Mouse (Mus musculus): ENCODE data around the gene Gm49361. TPM values are rescaled to one million over a fixed set of nuclear protein-coding genes. Genes with fewer than 3 reads are reported as not detected.

The Gm49361 gene
- total and polyA plus RNA-seq, 3 experiments = not detected

DNA sequence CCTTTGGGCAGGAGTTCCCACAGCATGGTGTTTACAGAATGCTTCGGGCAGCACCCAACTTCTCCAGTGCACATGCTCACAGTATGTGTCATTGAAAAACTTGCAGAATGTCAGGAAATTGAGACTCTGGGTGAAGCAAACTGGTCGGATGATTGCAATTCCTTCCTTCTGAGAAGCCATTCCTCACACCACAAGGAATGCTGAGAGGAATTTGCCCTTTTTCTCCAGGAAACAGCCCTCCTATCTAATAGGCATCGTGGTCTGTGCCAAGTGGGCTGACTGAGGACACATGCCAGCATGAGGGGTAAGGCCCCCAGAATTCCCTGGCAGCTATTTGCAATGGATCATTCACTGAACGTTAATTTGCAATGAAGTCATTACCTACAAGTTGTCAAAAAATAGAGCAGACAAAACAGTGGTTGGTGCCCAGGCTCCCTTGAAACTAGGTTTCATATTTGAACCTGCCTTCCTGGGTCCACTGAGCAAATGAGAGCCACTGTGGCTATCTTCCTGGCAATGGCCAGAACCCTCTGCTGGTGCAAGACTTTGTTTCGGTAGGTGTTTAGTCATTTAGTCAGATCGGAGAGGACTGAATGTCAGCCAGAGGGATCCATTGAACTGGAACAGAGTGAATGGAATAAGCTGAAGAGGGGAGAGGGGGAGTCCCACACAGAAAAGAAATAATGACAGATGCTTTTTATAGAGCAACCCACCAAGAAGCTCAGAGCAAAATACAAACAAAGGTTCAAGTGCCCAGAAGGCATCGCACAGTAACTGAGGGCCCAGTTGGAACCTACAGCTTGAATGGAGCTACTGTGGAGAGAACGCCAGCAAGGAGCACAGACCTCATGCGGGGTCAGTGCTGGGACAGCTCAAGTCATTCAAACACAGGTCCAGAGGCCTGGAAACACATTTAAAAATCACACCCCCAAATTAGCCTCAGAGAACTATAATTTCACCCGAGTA is 14.8 kb upstream of the Gm49361 start:
- dilution Hi-C loops (cut with MboI; ENCODE audit: extremely low pct_ligation_motif_present, extremely low pct_unique_long_range_greater_than_20kb, low sequenced_read_pairs) = no loop called here
- DNase-seq (ENCODE audit: extremely low read depth) = peak; percentile 63

DNA sequence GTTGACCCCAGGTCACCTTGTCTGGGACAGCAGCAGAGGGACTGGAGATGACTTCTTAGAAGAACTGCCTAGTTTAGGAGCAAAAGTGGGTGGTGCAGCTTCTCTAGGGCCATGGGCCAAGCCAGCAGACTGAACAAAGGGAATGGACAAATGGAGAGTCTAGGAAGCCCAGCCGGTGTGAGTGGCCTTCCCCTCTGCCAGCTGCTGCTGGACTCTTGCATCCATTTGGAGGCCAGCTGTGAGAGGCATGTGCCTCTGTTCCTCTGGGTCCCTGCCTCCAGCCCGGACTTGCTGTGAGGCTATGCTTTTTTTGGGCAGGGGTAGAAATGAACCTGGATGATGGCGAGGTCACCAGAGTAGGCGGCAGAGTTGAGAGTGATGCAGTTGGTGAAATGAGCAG is 12.3 kb upstream of the Gm49361 start, which contains the start of gene Lats2:
Lats2 (minus strand) TSS at position 152 of the 400 bp plus-strand sequence.
- no peak within 1 kb of the TSS for H3K27ac ChIP-seq (ENCODE audit: insufficient read depth, low read depth)
- no peaks in the 10 kb centered on the region for H3K9me3 ChIP-seq (replicated peaks; ENCODE audit: low read length)
- H3K4me2 ChIP-seq (ENCODE audit: insufficient read depth, low read depth, poor library complexity, severe bottlenecking) = no peak within 1 kb of the TSS
- dilution Hi-C loops (cut with MboI; ENCODE audit: extremely low pct_ligation_motif_present, extremely low pct_unique_long_range_greater_than_20kb, low sequenced_read_pairs) = no loop called here
- no peak for TF ChIP-seq GABPA (IDR thresholded peaks at IDR 0.05; ENCODE audit: insufficient replicate concordance, low read depth, low read length)
- no peak for TF ChIP-seq ZC3H11A (IDR thresholded peaks at IDR 0.05; ENCODE audit: low read depth, low read length)
- no peak for TF ChIP-seq MAZ (IDR thresholded peaks at IDR 0.05; ENCODE audit: low read depth, low read length)
- no peak for TF ChIP-seq E2F4 (IDR thresholded peaks at IDR 0.05; ENCODE audit: insufficient replicate concordance, low read depth, low read length)
- TF ChIP-seq MAFK (IDR thresholded peaks at IDR 0.05; ENCODE audit: insufficient replicate concordance, low read length) = no peak
- no peak for TF ChIP-seq RCOR1 (conservative IDR thresholded peaks at IDR 0.05; ENCODE audit: low read depth, low read length)
- TF ChIP-seq SMC3 (IDR thresholded peaks at IDR 0.05; ENCODE audit: low read depth, low read length) = no peak
- no peak for TF ChIP-seq ZKSCAN1 (IDR thresholded peaks at IDR 0.05; ENCODE audit: borderline replicate concordance, low read depth, low read length)
- H3K79me2 ChIP-seq (replicated peaks; ENCODE audit: control insufficient read depth, extremely low read depth, insufficient read depth, poor library complexity, severe bottlenecking) = no peaks in the 10 kb centered on the region
- in situ Hi-C loops (cut with MboI; ENCODE audit: low pct_ligation_motif_present, low pct_unique_long_range_greater_than_20kb, low sequenced_read_pairs) = no loop called here
- H3K9ac ChIP-seq (ENCODE audit: insufficient read depth, low read depth) = no peak within 1 kb of the TSS
- DNase-seq (ENCODE audit: extremely low read depth) = no peak
- H3K27me3 ChIP-seq (replicated peaks) = no peaks in the 10 kb centered on the region
- H3K36me3 ChIP-seq (replicated peaks in 1 of 2; ENCODE audit: control insufficient read depth in 1 of 2, insufficient read depth in 1 of 2, low read length in 1 of 2) = no peaks in the 10 kb centered on the region
- no peak within 1 kb of the TSS for H3K4me3 ChIP-seq (replicated peaks in 1 of 3; ENCODE audit: low read depth in 2 of 3, low read length in 2 of 3, poor library complexity in 1 of 3)
- peaks cover 0 to 19% of the 10 kb centered on the region in 2 experiments; a peak in 2 of 4 replicates for H3K4me1 ChIP-seq (ENCODE audit: control insufficient read depth in 1 of 2, insufficient read depth in 2 of 2)

More for the DNA sequence above, 14.8 kb upstream of the Gm49361 start:
- Histone ChIP-seq H3K9me3 (replicated peaks; ENCODE audit: low read length) (no peaks in the 10 kb centered on the region), H3K9ac (ENCODE audit: insufficient read depth, low read depth) (no peak overlapping the region), H3K36me3 (replicated peaks in 1 of 2; ENCODE audit: control insufficient read depth in 1 of 2, insufficient read depth in 1 of 2, low read length in 1 of 2) (no peaks in the 10 kb centered on the region), H3K27me3 (replicated peaks) (no peaks in the 10 kb centered on the region), H3K4me2 (ENCODE audit: insufficient read depth, low read depth, poor library complexity, severe bottlenecking) (peak overlapping the region; percentile 23; the same call in 1 of the 2 replicates), H3K4me3 (replicated peaks in 1 of 3; ENCODE audit: low read depth in 2 of 3, low read length in 2 of 3, poor library complexity in 1 of 3) (no peak overlapping the region), H3K4me1 (ENCODE audit: control insufficient read depth in 1 of 2, insufficient read depth in 2 of 2) (peaks cover 0 to 19% of the 10 kb centered on the region in 2 experiments; a peak in 2 of 4 replicates), H3K79me2 (replicated peaks; ENCODE audit: control insufficient read depth, extremely low read depth, insufficient read depth, poor library complexity, severe bottlenecking) (no peaks in the 10 kb centered on the region), H3K27ac (ENCODE audit: insufficient read depth, low read depth) (no peak overlapping the region)
- in situ Hi-C loops (cut with MboI; ENCODE audit: low pct_ligation_motif_present, low pct_unique_long_range_greater_than_20kb, low sequenced_read_pairs) = no loop called here
- TF ChIP-seq ETS1 (conservative IDR thresholded peaks at IDR 0.05; ENCODE audit: low read depth, low read length) = 0 out of 2 replicates have a peak, but pooled peaks have one; percentile 34
- peak; percentile 51; the same call in 1 of the 2 replicates for TF ChIP-seq IRF4 (IDR thresholded peaks at IDR 0.05; ENCODE audit: low read depth, low read length)
- peak; percentile 51; the same call in 1 of the 2 replicates for TF ChIP-seq MEF2A (IDR thresholded peaks at IDR 0.05; ENCODE audit: borderline replicate concordance, low read depth, low read length)
- TF ChIP-seq HCFC1 (IDR thresholded peaks at IDR 0.05; ENCODE audit: low read depth, low read length) = no peak
- no peak for TF ChIP-seq BHLHE40 (IDR thresholded peaks at IDR 0.05; ENCODE audit: low read depth, low read length)
- no peak for TF ChIP-seq E2F4 (IDR thresholded peaks at IDR 0.05; ENCODE audit: insufficient replicate concordance, low read depth, low read length)
- TF ChIP-seq PAX5 (IDR thresholded peaks at IDR 0.05; ENCODE audit: low read length) = no peak
